Mouse (Mus musculus) thymus, adult 18-20 months (tissue): Measurements from ENCODE around the gene Trim30d.
"Not testable (repeated sequence)": the region's sequence is repeated elsewhere in the genome, so short reads cannot be mapped to it uniquely, and the experiment has no call there.

Experiments used
- DNase-seq, 2 experiments: peaks; one replicate each; pipeline ENCODE4 v3.0.0; 2022; ENCODE audit warnings: mixed read lengths in 2 of 2

Trim30d gene

DNA sequence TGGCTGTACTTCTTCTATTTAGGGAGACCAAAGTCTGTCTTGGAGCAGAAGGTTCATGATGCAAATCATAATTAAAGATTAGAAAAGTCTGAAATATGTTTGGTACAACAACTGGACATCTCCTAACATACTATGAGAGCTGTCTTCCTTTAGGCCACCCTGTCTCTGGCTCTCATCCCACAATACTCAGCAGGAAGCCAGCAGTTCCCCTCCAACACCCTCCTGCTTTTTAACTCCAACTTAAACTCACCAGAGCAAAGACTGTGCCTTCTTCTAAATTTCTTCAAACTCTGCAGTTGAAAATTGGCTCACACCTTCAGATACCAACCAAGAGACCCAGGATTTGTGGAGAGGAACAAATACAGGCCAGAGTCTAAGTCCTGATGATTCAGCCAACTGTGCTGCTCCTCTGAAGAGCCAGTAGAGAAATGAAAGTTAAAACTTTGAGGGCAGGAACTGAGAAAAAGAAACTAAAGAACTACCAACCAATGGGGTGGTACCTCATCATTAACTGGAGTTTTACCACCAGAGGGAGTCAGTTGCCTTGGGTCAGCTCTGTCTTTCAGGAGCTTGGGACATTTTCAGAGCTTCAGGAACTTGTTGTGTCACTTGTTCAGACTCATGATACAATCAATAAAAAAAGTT is at the start of gene Trim30d:
Gene Trim30d, minus strand, starts transcription at position 429 of the 645 bp plus-strand sequence.
- DNase-seq: not testable (repeated sequence)

DNA sequence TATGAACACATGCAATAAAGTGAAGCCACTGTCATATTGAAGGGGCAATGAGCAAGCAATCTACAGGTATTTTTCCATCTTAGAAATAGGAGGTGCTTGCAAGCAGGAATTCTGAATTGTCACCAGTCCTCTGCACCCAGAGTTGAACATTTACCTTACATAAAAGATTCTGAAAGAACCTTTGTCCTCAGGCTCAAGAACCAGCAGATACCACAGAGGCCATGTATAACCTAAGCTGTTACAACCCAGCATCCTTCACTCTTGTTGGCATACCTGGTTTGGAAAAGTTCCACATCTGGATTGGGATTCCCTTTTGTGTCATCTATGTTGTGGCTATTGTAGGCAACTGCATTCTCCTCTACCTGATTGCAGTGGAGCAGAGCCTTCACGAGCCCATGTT is 45.1 kb upstream of the Trim30d start:
- DNase-seq: no peak

DNA sequence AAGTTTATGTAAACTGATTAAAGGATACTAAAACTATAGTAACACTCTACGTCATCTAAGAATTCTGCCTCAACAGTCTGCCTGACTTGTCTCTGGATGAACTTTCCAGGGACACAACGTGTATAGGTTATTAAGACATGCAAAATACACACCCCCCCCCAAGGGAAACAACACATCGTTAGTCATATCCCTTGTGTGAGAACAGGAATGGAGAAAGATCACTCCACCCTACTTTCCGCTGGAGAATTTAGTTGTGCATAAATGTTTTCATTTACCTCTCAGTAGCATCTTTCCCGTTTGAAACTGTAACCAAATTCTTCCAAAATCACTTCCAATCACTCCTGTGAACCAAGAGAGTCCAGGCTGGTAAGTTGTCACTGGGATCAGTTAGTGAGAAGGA is 42.2 kb upstream of the Trim30d start, which contains the start of gene Olfr651:
Gene Olfr651, plus strand, starts transcription at position 301 of the 400 bp plus-strand sequence.
- no peak for DNase-seq

DNA sequence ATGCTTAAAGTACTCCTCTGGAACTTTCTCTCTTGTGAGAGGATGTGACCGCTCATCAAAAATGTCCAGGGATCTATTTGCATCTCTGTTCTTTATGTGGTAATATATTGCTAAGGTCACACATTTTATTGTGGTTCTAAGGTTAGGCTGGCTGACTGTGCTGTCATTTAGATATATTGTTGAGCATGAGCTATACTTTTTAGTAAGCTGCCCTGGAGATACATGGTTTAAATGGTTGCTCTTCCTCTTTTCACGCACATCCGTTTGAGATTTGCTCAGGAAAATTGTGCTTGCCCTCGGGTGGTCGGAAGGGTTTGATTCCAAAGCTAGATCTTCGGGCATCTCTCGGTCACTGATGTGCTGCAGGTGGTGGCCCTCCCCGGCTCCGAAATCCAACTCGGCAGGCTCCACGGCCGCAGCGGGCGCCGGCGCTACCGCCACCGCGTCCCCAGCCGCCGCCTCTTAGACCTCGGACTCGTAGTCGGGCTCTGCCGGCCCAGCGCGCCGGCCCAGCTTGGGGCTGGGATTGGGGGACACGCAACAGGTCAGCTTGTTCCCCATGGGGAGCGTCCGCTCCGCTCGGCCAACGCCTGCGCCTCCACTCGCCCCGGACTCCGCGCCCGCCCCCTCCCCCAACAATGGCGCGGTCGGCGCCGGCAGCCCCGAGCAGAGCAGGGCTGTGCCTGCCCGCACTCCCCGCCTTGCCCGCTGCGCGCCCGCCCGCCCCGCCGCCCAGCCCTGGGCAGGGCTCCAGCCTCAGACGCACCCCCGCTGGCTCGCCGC is 5.9 kb downstream of the Trim30d start:
- no peak for DNase-seq

DNA sequence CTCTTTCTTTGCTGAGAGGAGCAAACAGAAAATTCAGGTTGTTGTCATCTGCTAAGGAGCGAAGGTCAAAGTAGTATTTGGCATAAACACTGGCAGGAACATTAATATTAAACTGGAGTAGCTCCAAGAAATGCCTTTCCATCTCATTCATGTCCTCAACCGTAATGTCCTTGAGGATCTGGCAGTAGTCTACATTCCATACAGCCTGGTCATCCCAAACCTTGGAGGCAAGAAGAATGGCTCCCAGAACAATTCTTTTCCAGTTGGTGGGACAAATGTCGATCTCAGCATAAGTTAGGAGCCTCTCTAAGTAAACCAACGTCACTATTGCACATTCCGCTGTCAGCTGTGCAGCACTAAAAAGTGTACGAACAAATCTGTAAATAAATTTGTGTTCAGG is 6.5 kb downstream of the Trim30d start:
- DNase-seq: not testable (repeated sequence)

DNA sequence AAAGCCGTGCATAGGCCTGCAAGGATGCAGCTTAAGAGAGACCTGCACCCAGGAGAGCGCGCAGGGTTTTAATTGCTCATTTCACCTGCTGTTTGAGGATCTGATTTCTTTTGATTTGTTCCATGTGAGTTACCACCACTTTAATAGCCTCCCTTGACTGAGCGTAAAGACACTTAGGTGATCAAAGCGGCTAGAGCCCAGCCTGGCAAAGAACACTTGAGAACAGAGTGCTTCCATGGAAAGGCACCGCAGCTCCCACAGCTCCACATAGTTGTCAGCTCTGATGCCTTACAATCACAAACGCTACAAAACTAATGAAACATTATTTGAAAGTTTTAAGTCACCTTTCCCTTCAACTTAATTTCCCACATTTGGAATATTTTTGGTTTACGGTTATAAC is 8.2 kb downstream of the Trim30d start:
- DNase-seq: not testable (repeated sequence)

DNA sequence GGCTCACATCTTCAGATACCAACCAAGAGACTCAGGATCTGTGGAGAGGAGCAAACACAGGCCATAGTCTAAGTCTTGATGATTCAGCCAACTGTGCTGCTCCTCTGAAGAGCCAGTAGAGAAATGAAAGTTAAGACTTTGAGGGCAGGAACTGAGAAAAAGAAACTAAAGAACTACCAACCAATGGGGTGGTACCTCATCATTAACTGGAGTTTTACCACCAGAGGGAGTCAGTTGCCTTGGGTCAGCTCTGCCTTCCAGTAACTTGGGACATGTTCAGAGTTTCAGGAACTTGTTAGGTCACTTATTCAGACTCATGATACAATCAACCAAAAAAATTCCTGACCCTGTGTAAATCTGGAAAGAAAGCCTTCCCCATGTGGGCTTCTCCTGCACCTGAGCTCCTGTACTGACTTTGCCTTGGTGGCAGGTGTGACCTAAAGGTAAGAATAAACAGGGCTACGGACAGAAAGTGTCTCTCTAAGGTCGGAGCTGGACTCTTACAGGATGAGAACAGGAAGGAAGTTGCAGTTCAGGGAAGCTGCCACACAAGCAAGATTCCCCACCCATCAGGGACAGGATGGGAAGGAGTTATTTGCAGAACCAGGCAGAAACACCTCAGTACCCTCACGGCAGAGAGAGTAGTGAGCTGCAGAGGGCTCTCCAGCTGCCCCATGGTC is 42.4 kb downstream of the Trim30d start, which contains the start of gene Trim30a:
Gene Trim30a, minus strand, starts transcription at position 129 of the 680 bp plus-strand sequence.
- DNase-seq: peak in 1 of 2 experiments; percentile 22

DNA sequence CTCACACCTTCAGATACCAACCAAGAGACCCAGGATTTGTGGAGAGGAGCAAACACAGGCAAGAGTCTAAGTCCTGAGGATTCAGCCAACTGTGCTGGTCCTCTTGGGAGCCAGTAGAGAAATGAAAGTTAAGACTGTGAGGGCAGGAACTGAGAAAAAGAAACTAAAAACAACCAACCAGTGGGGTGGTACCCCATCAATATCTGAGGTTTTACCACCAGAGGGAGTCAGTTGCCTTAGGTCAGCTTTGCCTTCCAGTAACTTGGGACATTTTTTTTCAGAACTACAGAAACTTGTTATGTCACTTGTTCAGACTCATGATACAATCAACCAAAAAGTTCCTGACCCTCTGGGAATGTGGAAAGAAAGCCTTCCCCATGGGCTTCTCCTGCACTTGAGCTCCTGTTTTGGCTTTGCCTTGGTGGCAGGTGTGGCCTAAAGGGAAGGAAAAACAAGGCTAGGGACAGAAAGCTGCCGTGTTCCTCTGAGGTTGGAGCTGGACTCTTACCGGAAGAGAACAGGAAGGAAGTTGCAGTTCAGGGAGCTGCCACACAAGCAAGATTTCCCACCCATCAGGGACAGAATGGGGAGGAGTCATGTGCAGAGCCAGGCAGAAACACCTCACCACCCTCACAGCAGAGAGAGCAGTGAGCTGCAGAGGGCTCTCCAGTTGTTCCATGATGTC is 61.5 kb downstream of the Trim30d start:
- peak; percentile 17 to 47 for DNase-seq
